Mouse (Mus musculus): ENCODE measurements around the gene Ralgps1.

- TF ChIP-seq POLR2A (IDR thresholded peaks at IDR 0.05; ENCODE audit: insufficient read depth, low read depth, low read length), result no peak
- TF ChIP-seq CTCF (IDR thresholded peaks at IDR 0.05; ENCODE audit: insufficient read depth, low read depth, low read length), result no peak
Measured at GRCm38 (mm10) chr2:33350921-33351320, 20.4 kb downstream of the Ralgps1 start.
